Mouse (Mus musculus) stomach, postnatal 0 days (tissue): ENCODE results near the gene Aff4. TPM values are rescaled to one million over a fixed set of nuclear protein-coding genes. Genes with fewer than 3 reads are reported as not detected.

Experiments
- ATAC-seq: fragments of 200-750 bp; cut with Nextera tagmentation; 2 replicates; pipeline ENCODE4 v1.8.0; 2017; ENCODE audit not compliant: low FRiP score, low TSS enrichment
- DNase-seq: peaks from one replicate; pipeline ENCODE4 v3.0.0-alpha.2; 2016; ENCODE audit warnings: low spot score
- H3K27ac ChIP-seq: fragments of 300-500 bp; sonication (generic); replicated peaks from 2 replicates; pipeline ENCODE4 v1.5.1; 2014; ENCODE audit warnings: mild to moderate bottlenecking, control low read depth
- H3K27me3 ChIP-seq: fragments of 300-500 bp; sonication (generic); 2 replicates; pipeline ENCODE4 v1.6.1; 2014; ENCODE audit warnings: low read length; ENCODE audit not compliant: control insufficient read depth, insufficient read depth
- H3K36me3 ChIP-seq: fragments of 300-500 bp; sonication (generic); 2 replicates; pipeline ENCODE4 v1.6.1; 2014; ENCODE audit warnings: low read length, mixed read lengths; ENCODE audit not compliant: control insufficient read depth, insufficient read depth
- H3K4me1 ChIP-seq: fragments of 300-500 bp; sonication (generic); replicated peaks from 2 replicates; pipeline ENCODE4 v1.6.1; 2014; ENCODE audit warnings: antibody characterized with exemption; ENCODE audit not compliant: control insufficient read depth, insufficient read depth
- H3K4me2 ChIP-seq: fragments of 300-500 bp; sonication (generic); replicated peaks from 2 replicates; pipeline ENCODE4 v1.6.1; 2014; ENCODE audit warnings: low read depth, mild to moderate bottlenecking, control low read depth, moderate library complexity
- H3K4me3 ChIP-seq: fragments of 300-500 bp; sonication (generic); 2 replicates; pipeline ENCODE4 v1.5.1; 2014; ENCODE audit warnings: low read depth, low read length, control low read depth
- H3K9ac ChIP-seq: fragments of 300-500 bp; sonication (generic); 2 replicates; pipeline ENCODE4 v1.6.1; 2014; ENCODE audit warnings: mild to moderate bottlenecking, low read length, control low read depth, mixed read lengths
- H3K9me3 ChIP-seq: fragments of 300-500 bp; sonication (generic); 2 replicates; pipeline ENCODE4 v1.6.1; 2016; ENCODE audit warnings: low read length; ENCODE audit not compliant: control insufficient read depth
- CTCF ChIP-seq: IDR thresholded peaks from 2 replicates; pipeline ENCODE4 v1.5.1; 2016; ENCODE audit warnings: antibody characterized with exemption, low read depth, mild to moderate bottlenecking, moderate library complexity
- EP300 ChIP-seq: optimal IDR thresholded peaks from 2 replicates; pipeline ENCODE3; 2016; ENCODE audit warnings: antibody characterized with exemption
- WGBS: fragments of 180-500 bp; shearing (Covaris S2); extraction: QIAGEN DNeasy Blood & Tissue Kit; methylation state at CpG from one replicate; pipeline ENCODE4 v1.1.7; 2014; 5-methylcytosine and 5-hydroxymethylcytosine counted together
- microRNA-seq: library from miRNA; unstranded; fragments of <30 nt; microRNA quantifications from one replicate; pipeline ENCODE4, GENCODE M21; 2016
- polyA plus RNA-seq: library from polyadenylated mRNA; unstranded; fragments of >200 nt; fragmentation: Nextera tagmentation; extraction: Ambion mirVana; gene quantifications from 2 replicates; pipeline ENCODE4 v1.2.1, GENCODE M21; 2015

Gene Aff4
- polyA plus RNA-seq, 1 experiment from 2014 or later, result 28.5 TPM

- no peak for TF ChIP-seq CTCF
- no peak for TF ChIP-seq EP300
- no peak overlapping the region for H3K9ac ChIP-seq
- ATAC-seq, result peak; percentile 28
- peak; percentile 52 for DNase-seq
- H3K4me3 ChIP-seq, result no peak overlapping the region
- H3K27ac ChIP-seq, result no peak overlapping the region
- no peaks in the 10 kb centered on the region for H3K9me3 ChIP-seq
- H3K27me3 ChIP-seq, result peaks cover 9% of the 10 kb centered on the region
- H3K4me2 ChIP-seq, result no peak overlapping the region
- H3K4me1 ChIP-seq, result no peaks in the 10 kb centered on the region
- H3K36me3 ChIP-seq, result no peaks in the 10 kb centered on the region
- 33% methylated on average over 5 of the region's 5 CpGs for WGBS
These were observed 111.1 kb downstream of the Aff4 start for GRCm38 (mm10) chr11:53461727-53462126.

GRCm38 (mm10) chr11:53463551-53464424, 113.2 kb downstream of the Aff4 start:
- Histone ChIP-seq H3K27ac (no peak overlapping the region), H3K4me2 (peak overlapping the region; percentile 55), H3K9me3 (no peaks in the 10 kb centered on the region), H3K9ac (peak overlapping the region; percentile 38), H3K36me3 (no peaks in the 10 kb centered on the region), H3K27me3 (peaks cover 9% of the 10 kb centered on the region), H3K4me1 (no peaks in the 10 kb centered on the region), H3K4me3 (peak overlapping the region; percentile 43)
- 10% methylated on average over 54 of the region's 55 CpGs for WGBS
- DNase-seq (peak; percentile 48), ATAC-seq (no peak)
- TF ChIP-seq CTCF (no peak), EP300 (no peak)

GRCm38 (mm10) chr11:53466231-53466971, 115.8 kb downstream of the Aff4 start:
- Histone ChIP-seq H3K4me2 (peak overlapping the region; percentile 58), H3K27me3 (peaks cover 14% of the 10 kb centered on the region), H3K4me1 (no peaks in the 10 kb centered on the region), H3K9me3 (no peaks in the 10 kb centered on the region), H3K36me3 (no peaks in the 10 kb centered on the region), H3K9ac (peak overlapping the region; percentile 53), H3K4me3 (peak overlapping the region; percentile 32), H3K27ac (no peak overlapping the region)
- peak; percentile 84 for DNase-seq
- WGBS, result 6% methylated on average over 40 of the region's 40 CpGs
- ATAC-seq, result peak; percentile 36
- TF ChIP-seq CTCF, result peak; percentile 89
- TF ChIP-seq EP300, result no peak

DNA sequence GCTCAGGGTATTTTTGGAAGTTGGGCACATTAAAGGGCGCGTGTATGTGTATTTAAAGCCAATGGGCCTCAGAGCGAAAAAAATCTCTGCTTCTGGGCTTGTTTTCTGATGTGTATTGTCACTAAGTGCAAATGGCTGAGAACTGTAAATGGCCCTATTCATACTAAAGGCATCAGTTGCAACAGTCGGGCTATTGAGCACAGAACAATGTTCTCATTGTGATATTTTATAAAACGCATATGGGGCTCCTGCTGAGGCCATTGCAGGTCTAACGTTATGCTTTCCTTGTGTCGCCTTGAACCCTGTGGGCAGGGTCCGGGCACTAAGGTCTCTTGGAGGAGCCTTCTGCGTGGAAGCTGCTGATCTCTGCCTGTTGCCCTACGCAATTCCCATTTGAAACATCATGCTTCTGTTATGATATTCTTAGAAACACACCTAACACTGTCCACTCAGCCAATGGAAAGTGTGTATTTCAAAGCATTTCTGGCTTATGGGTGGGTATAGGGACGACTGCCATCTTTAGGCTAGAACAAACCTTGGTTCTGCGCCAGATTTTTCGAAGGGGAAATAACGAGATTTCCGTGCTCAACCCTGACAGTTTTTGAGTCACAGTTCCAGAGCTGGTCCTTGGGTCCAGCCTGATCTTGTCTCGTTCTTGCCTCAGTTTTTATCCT, 118.8 kb downstream of the Aff4 start:
- no peak for TF ChIP-seq EP300
- Histone ChIP-seq H3K9ac (no peak overlapping the region), H3K36me3 (no peaks in the 10 kb centered on the region), H3K4me1 (no peaks in the 10 kb centered on the region), H3K4me3 (no peak overlapping the region), H3K9me3 (no peaks in the 10 kb centered on the region), H3K27me3 (peaks cover 7% of the 10 kb centered on the region), H3K4me2 (peak overlapping the region; percentile 52; the same call in 1 of the 2 replicates), H3K27ac (no peak overlapping the region)
- WGBS, result 40% methylated on average over 16 of the region's 16 CpGs
- no peak for ATAC-seq
- no peak for DNase-seq

- TF ChIP-seq EP300 (no peak), CTCF (peak; percentile 97)
- H3K4me1 ChIP-seq, result no peaks in the 10 kb centered on the region
- H3K27me3 ChIP-seq, result peaks cover 9% of the 10 kb centered on the region
- 3% methylated on average over 29 of the region's 29 CpGs for WGBS
- peak within 1 kb of the TSS; percentile 52 for H3K4me2 ChIP-seq
- peak; percentile 89 for DNase-seq
- H3K9me3 ChIP-seq, result no peaks in the 10 kb centered on the region
- peak within 1 kb of the TSS; percentile 14 for H3K4me3 ChIP-seq
- no peak within 1 kb of the TSS for H3K27ac ChIP-seq
- H3K9ac ChIP-seq, result no peak within 1 kb of the TSS
- ATAC-seq, result peak; percentile 76
- H3K36me3 ChIP-seq, result no peaks in the 10 kb centered on the region
These were observed 119.5 kb downstream of the Aff4 start, which contains the start of gene Gm9837 for GRCm38 (mm10) chr11:53469968-53470695. Gm9837 (minus strand) TSS chr11:53470479.

Small RNA genes lying within 50 kb of the gene (microRNA-seq; reads per million reads assigned to microRNA genes)
- gene Mir6920, result not detected

Other genes with a start within 250 kb of the Aff4 start
- 53.6 and 59.9 TPM in 2 replicates for gene Hspa4, start 50.4 kb upstream of the Aff4 start, polyA plus RNA-seq
- 11.6 and 12.4 TPM in 2 replicates for gene Zcchc10, start 26.2 kb upstream of the Aff4 start, polyA plus RNA-seq
- gene Leap2, start 72.3 kb downstream of the Aff4 start, polyA plus RNA-seq, result 0.19 and 0.75 TPM in 2 replicates
- 903 and 973 TPM in 2 replicates for gene Uqcrq, start 80.0 kb downstream of the Aff4 start, polyA plus RNA-seq
- gene Gdf9, start 80.2 kb downstream of the Aff4 start, polyA plus RNA-seq, result 0.78 and 0.88 TPM in 2 replicates
- gene Gm10447, start 106.3 kb downstream of the Aff4 start, polyA plus RNA-seq, result 0.08 and 0.13 TPM in 2 replicates
- gene Shroom1, start 106.4 kb downstream of the Aff4 start, polyA plus RNA-seq, result 1.3 and 1.7 TPM in 2 replicates
- not detected in 2 replicates for gene Gm9837, start 119.6 kb downstream of the Aff4 start, polyA plus RNA-seq
- 0.11 TPM in 1 of 2 replicates, not detected in the other for gene Gm9945, start 129.3 kb downstream of the Aff4 start, polyA plus RNA-seq
- 0.91 and 1.1 TPM in 2 replicates for gene Sowaha, start 129.4 kb downstream of the Aff4 start, polyA plus RNA-seq
- 21.2 and 21.5 TPM in 2 replicates for gene Sept8, start 168.4 kb downstream of the Aff4 start, polyA plus RNA-seq
- gene Kif3a, start 216.5 kb downstream of the Aff4 start, polyA plus RNA-seq, result 22.1 and 25.3 TPM in 2 replicates